Mouse (Mus musculus): ENCODE measurements around the gene Hist1h3e. TPM values are rescaled to one million over a fixed set of nuclear protein-coding genes. Genes with fewer than 3 reads are reported as not detected.
"Not testable (repeated sequence)": the region's sequence is repeated elsewhere in the genome, so short reads cannot be mapped to it uniquely, and the experiment has no call there.

Gene Hist1h3e
- polyA plus RNA-seq, 1 experiment, result 2.8 TPM

DNA sequence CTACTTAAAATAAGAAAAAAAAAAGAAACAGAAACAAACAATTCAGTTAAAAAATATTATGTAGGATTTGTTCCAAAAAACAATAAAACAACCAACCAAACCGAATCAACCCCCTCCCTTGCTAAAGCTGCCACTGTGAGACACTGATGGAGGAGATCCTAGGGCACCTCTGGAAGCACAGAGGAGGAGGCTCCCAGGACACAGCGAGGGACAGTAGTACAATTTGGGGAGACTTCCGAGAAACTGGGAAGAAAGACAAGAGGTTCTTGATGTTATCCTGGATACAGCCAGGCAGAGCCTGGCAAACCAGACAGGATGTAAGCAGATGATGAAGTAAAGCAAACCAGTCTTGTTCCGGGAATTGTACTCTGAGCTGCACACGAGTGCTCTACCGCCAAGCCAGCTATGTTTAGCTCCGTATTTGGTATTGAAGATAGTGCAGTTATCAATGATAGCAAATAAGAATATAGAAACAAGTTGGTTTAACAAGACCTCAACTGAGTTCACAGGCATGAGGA lies 41.1 kb upstream of the Hist1h3e start:
- H3K36me3 ChIP-seq (ENCODE audit: control insufficient read depth, insufficient read depth, low read length), result no peaks in the 10 kb centered on the region
- no peak overlapping the region for H3K4me3 ChIP-seq (ENCODE audit: control insufficient read depth, low read depth, low read length)
- H3K27ac ChIP-seq (ENCODE audit: control insufficient read depth, insufficient read depth, low read depth, low read length), result no peak overlapping the region
- H3K4me1 ChIP-seq (ENCODE audit: control insufficient read depth, insufficient read depth, low read length), result no peaks in the 10 kb centered on the region
- no peaks in the 10 kb centered on the region for H3K27me3 ChIP-seq (ENCODE audit: control insufficient read depth, insufficient read depth, low read length)
- TF ChIP-seq CTCF (IDR thresholded peaks at IDR 0.05; ENCODE audit: control insufficient read depth, insufficient read depth, insufficient replicate concordance, low read depth, low read length) (no peak), POLR2A (IDR thresholded peaks at IDR 0.05; ENCODE audit: control insufficient read depth, low read depth, low read length) (no peak)

GRCm38 (mm10) chr13:23597957-23598356 lies 35.8 kb upstream of the Hist1h3e start:
- no peaks in the 10 kb centered on the region for H3K4me1 ChIP-seq (ENCODE audit: control insufficient read depth, insufficient read depth, low read length)
- H3K27me3 ChIP-seq (ENCODE audit: control insufficient read depth, insufficient read depth, low read length), result no peaks in the 10 kb centered on the region
- no peak overlapping the region for H3K27ac ChIP-seq (ENCODE audit: control insufficient read depth, insufficient read depth, low read depth, low read length)
- H3K36me3 ChIP-seq (ENCODE audit: control insufficient read depth, insufficient read depth, low read length), result no peaks in the 10 kb centered on the region
- no peak overlapping the region for H3K4me3 ChIP-seq (ENCODE audit: control insufficient read depth, low read depth, low read length)
- TF ChIP-seq CTCF (IDR thresholded peaks at IDR 0.05; ENCODE audit: control insufficient read depth, insufficient read depth, insufficient replicate concordance, low read depth, low read length) (peak; percentile 43; the same call in 1 of the 2 replicates), POLR2A (IDR thresholded peaks at IDR 0.05; ENCODE audit: control insufficient read depth, low read depth, low read length) (no peak)

DNA sequence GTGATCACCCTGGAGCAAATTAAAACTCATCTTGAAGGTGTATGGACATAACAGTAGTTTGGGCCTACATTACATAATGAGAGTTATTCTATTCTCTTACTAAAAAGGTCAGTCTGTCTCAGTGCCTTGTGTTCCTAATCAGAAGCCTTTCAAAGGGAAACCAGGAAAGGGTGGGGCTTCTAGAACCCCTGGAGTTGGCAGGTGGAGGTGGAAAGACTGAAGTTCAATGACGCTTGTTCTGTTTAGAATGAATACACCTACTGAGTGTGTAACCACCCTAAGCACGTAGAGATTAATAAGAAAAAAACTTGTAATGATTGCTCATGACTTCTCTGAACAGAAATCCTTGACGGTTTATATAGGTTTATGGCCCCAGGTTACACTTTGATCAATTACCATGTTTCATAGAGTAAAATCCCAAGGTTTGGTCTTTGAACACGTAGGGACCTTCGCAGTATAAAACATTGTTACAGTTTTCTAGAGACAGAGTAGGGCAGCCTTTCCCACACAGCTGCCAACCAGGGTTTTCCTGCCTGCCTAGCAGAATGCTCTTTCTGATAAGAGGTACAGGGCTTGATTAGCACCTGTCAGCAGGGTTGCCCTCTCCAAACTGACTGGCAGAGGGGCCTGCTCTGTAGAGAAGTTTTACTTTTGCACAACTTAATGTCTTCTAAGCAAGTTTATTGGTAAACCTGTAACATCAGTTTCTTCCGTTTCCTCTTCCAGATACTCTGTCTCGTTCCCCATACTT lies 33.6 kb upstream of the Hist1h3e start:
- Histone ChIP-seq H3K4me3 (ENCODE audit: control insufficient read depth, low read depth, low read length) (no peak overlapping the region), H3K27me3 (ENCODE audit: control insufficient read depth, insufficient read depth, low read length) (no peaks in the 10 kb centered on the region), H3K27ac (ENCODE audit: control insufficient read depth, insufficient read depth, low read depth, low read length) (no peak overlapping the region), H3K36me3 (ENCODE audit: control insufficient read depth, insufficient read depth, low read length) (no peaks in the 10 kb centered on the region), H3K4me1 (ENCODE audit: control insufficient read depth, insufficient read depth, low read length) (no peaks in the 10 kb centered on the region)
- TF ChIP-seq POLR2A (IDR thresholded peaks at IDR 0.05; ENCODE audit: control insufficient read depth, low read depth, low read length) (no peak), CTCF (IDR thresholded peaks at IDR 0.05; ENCODE audit: control insufficient read depth, insufficient read depth, insufficient replicate concordance, low read depth, low read length) (no peak)

DNA sequence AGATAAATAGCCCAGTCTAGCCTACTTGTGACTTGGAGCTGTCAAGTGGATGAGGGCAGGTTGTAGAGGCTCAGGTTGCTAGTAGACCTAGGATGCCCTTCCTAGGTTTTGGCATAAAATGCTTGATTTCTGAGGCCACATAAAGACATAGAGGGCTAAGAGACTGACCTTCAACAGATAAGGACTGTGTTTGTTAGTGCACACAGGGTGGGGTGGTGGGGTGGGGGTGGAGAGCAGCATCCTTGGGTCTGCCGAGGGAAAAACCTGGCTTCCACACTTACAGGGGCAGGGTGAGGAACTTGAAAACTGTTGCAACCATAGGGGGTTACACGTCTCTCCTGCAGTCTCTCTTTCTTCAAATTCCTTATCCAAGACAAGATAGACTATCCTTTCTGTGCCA lies 33.0 kb upstream of the Hist1h3e start:
- no peaks in the 10 kb centered on the region for H3K4me1 ChIP-seq (ENCODE audit: control insufficient read depth, insufficient read depth, low read length)
- H3K27ac ChIP-seq (ENCODE audit: control insufficient read depth, insufficient read depth, low read depth, low read length), result no peak overlapping the region
- no peak for TF ChIP-seq POLR2A (IDR thresholded peaks at IDR 0.05; ENCODE audit: control insufficient read depth, low read depth, low read length)
- no peak for TF ChIP-seq CTCF (IDR thresholded peaks at IDR 0.05; ENCODE audit: control insufficient read depth, insufficient read depth, insufficient replicate concordance, low read depth, low read length)
- H3K36me3 ChIP-seq (ENCODE audit: control insufficient read depth, insufficient read depth, low read length), result no peaks in the 10 kb centered on the region
- no peak overlapping the region for H3K4me3 ChIP-seq (ENCODE audit: control insufficient read depth, low read depth, low read length)
- no peaks in the 10 kb centered on the region for H3K27me3 ChIP-seq (ENCODE audit: control insufficient read depth, insufficient read depth, low read length)

DNA sequence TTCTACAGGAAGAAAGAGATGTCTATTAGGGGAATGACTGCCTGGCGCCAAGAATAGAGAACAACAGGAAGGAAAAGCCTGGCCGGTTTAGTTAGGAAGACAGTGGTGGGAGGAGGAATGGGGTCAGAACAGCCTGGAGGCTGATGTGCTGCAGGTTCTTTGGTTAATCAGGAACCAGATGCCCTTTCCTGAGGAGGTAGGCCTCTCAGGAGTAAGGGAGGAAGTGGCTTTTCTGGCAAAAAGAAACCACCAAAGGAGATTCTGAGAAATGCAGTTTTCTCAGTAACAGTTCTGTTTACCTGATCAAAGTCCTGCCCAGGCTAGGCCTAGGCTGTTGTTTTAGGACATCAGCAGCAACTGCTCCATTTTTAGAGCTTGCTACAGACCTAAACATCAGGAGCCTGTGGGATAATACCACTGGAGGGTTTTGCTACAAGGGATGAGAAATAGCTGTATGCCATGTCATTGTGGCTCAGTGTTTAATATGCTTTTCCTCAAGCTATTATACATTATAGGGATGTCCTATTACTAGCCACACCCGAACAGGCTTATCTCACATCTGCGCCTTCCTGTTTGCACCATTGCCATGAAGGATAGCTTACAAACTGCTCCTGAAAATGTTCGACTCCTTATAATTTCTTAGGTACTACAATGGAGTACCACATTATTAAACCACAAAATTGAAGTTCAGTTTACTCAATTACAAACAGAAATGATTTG lies 31.0 kb upstream of the Hist1h3e start:
- TF ChIP-seq POLR2A (IDR thresholded peaks at IDR 0.05; ENCODE audit: control insufficient read depth, low read depth, low read length) (no peak), CTCF (IDR thresholded peaks at IDR 0.05; ENCODE audit: control insufficient read depth, insufficient read depth, insufficient replicate concordance, low read depth, low read length) (no peak)
- H3K27me3 ChIP-seq (ENCODE audit: control insufficient read depth, insufficient read depth, low read length), result no peaks in the 10 kb centered on the region
- H3K4me1 ChIP-seq (ENCODE audit: control insufficient read depth, insufficient read depth, low read length), result no peaks in the 10 kb centered on the region
- H3K36me3 ChIP-seq (ENCODE audit: control insufficient read depth, insufficient read depth, low read length), result no peaks in the 10 kb centered on the region
- no peak overlapping the region for H3K4me3 ChIP-seq (ENCODE audit: control insufficient read depth, low read depth, low read length)
- no peak overlapping the region for H3K27ac ChIP-seq (ENCODE audit: control insufficient read depth, insufficient read depth, low read depth, low read length)

DNA sequence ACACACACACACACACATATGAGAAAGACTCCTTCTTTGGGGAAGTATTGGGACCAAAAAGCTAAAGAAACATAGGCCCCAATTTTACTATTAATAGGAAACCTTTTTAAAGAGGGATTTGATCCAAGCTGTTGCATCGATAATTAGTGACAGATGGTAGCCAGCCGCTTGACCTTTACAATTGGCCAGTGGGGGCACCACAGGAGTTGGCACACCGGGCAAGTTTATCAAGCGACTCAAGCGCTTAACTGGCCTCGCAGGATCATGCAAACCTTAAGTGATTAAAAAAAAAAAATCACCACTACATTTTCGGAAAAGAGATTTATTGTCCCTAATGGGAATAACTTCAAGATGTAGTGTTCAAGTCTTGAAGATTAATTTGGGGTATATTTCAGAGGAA lies 30.4 kb upstream of the Hist1h3e start:
- H3K4me1 ChIP-seq (ENCODE audit: control insufficient read depth, insufficient read depth, low read length), result no peaks in the 10 kb centered on the region
- no peaks in the 10 kb centered on the region for H3K36me3 ChIP-seq (ENCODE audit: control insufficient read depth, insufficient read depth, low read length)
- no peak overlapping the region for H3K27ac ChIP-seq (ENCODE audit: control insufficient read depth, insufficient read depth, low read depth, low read length)
- H3K27me3 ChIP-seq (ENCODE audit: control insufficient read depth, insufficient read depth, low read length), result no peaks in the 10 kb centered on the region
- no peak overlapping the region for H3K4me3 ChIP-seq (ENCODE audit: control insufficient read depth, low read depth, low read length)
- TF ChIP-seq POLR2A (IDR thresholded peaks at IDR 0.05; ENCODE audit: control insufficient read depth, low read depth, low read length) (no peak), CTCF (IDR thresholded peaks at IDR 0.05; ENCODE audit: control insufficient read depth, insufficient read depth, insufficient replicate concordance, low read depth, low read length) (no peak)

DNA sequence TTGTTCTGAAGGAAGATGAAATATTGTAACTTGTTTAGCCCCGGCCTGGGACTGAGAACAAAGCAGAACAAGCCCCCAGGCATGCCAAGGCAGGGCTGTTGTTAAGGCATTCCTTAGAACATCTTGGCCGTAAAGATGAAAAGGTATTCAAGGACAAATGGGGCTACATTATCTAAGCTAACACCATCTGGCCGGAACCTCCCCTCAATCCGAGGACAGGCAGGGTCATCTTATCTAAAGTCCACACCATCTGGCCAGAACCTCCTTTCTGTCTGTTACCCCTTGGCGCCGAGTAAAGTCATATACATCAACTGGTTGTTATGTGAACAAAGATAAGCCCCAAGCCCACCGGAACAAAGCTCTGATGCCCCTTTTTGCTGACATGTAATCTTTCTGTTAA lies 29.7 kb upstream of the Hist1h3e start:
- H3K4me1 ChIP-seq (ENCODE audit: control insufficient read depth, insufficient read depth, low read length); H3K4me3 ChIP-seq (ENCODE audit: control insufficient read depth, low read depth, low read length); H3K36me3 ChIP-seq (ENCODE audit: control insufficient read depth, insufficient read depth, low read length); H3K27ac ChIP-seq (ENCODE audit: control insufficient read depth, insufficient read depth, low read depth, low read length); H3K27me3 ChIP-seq (ENCODE audit: control insufficient read depth, insufficient read depth, low read length): not testable (repeated sequence)

All from testis, adult 2 months (tissue).